Mouse (Mus musculus): ENCODE data around the gene Lhx9.

- TF ChIP-seq CTCF (IDR thresholded peaks at IDR 0.05) (no peak), EP300 (IDR thresholded peaks at IDR 0.05) (no peak)
Observed at GRCm38 (mm10) chr1:138844166-138844565, 4.2 kb downstream of the Lhx9 start.

All from lung, postnatal 0 days (tissue).